Mouse (Mus musculus) inflammation-experienced regulatory T-cells, adult 6 months (primary cell): Measurements from ENCODE around the gene Crhr2. TPM values are rescaled to one million over a fixed set of nuclear protein-coding genes. Genes with fewer than 3 reads are reported as not detected.

ENCODE experiments used
- ATAC-seq: one replicate; pipeline ENCODE4 v1.8.0; 2017
- polyA plus RNA-seq, 3 experiments: library from polyadenylated mRNA; unstranded; fragments of 100-300 nt; shearing (Covaris generic); gene quantifications; one replicate each; pipeline ENCODE4 v1.2.1; 2017

The Crhr2 gene
- polyA plus RNA-seq, 3 experiments from 2014 or later, result not detected

GRCm38 (mm10) chr6:55043206-55043605, 89.6 kb downstream of the Crhr2 start:
- ATAC-seq, result no peak

Other genes with a start within 250 kb of the Crhr2 start
- gene Nod1, start 160.4 kb downstream of the Crhr2 start, polyA plus RNA-seq, result 10 to 100 TPM in 2 of 3 experiments, 1 to 10 TPM in 1; 9.7 to 14.2 (median 11.4) TPM
- 10 to 100 TPM; 30.0 to 31.4 (median 31.3) TPM for gene Ggct, start 140.1 kb downstream of the Crhr2 start, polyA plus RNA-seq
- 10 to 100 TPM; 14.1 to 44.6 (median 31.2) TPM for gene Gars, start 95.0 kb downstream of the Crhr2 start, polyA plus RNA-seq
- not detected for gene Inmt, start 42.0 kb upstream of the Crhr2 start, polyA plus RNA-seq
- gene Mindy4, start 70.4 kb upstream of the Crhr2 start, polyA plus RNA-seq, result not detected
- not detected for gene Aqp1, start 203.4 kb upstream of the Crhr2 start, polyA plus RNA-seq
- gene Ghrhr, start 243.3 kb upstream of the Crhr2 start, polyA plus RNA-seq, result not detected